Mouse (Mus musculus) cerebellum, adult 2 months (tissue): ENCODE results near the gene Srek1.

ENCODE experiments used
- CTCF ChIP-seq: fragments of 200-500 bp; IDR thresholded peaks from 2 replicates; pipeline ENCODE4 v1.5.1; 2011; ENCODE audit warnings: low read depth, mild to moderate bottlenecking, control low read depth, low read length, moderate library complexity, borderline replicate concordance; ENCODE audit not compliant: insufficient read depth
- POLR2A ChIP-seq: fragments of 200-500 bp; IDR thresholded peaks from 2 replicates; pipeline ENCODE4 v1.6.1; 2011; ENCODE audit warnings: low read length, control low read depth, borderline replicate concordance; ENCODE audit not compliant: insufficient read depth

GRCm38 (mm10) chr13:103761971-103762370 lies 12.4 kb downstream of the Srek1 start:
- TF ChIP-seq CTCF = no peak
- TF ChIP-seq POLR2A = no peak
